Mouse (Mus musculus) testis, adult 2 months (tissue): ENCODE measurements around the gene Cep85l.

Experiments
- CTCF ChIP-seq: fragments of 200-500 bp; IDR thresholded peaks from 2 replicates; pipeline ENCODE4 v1.5.1; 2012; ENCODE audit warnings: low read depth, mild to moderate bottlenecking, inconsistent platforms, low read length, moderate library complexity; ENCODE audit not compliant: control insufficient read depth, insufficient read depth, insufficient replicate concordance
- POLR2A ChIP-seq: fragments of 200-500 bp; IDR thresholded peaks from 2 replicates; pipeline ENCODE4 v1.6.1; 2012; ENCODE audit warnings: low read depth, mild to moderate bottlenecking, inconsistent platforms, low read length, moderate library complexity; ENCODE audit not compliant: control insufficient read depth

- TF ChIP-seq CTCF (no peak), POLR2A (no peak)
These were observed 20.7 kb downstream of the Cep85l start for GRCm38 (mm10) chr10:53359016-53359415.
